Comparison of ENCODE assay signal across 24 mouse cellular contexts in the genomic region with DNA sequence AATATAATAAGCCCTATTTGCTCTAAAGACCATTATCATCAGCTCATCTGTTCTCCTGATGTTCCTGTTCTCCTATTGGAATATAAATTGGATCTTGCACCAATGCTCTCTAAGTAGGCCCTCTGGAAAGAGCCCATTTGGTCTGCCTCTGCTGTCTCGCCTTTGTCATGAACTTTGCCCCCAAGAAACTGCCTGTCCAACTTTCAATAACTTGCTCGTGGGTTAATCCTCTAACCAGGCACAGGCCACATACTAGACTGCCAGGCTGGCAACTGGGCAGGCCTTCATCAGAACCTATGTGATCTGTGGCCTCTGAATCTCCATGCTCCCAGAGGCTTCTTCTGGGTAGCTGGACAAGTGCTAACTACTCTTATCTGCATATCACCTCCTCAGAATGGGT. TPM values are rescaled to one million over a fixed set of nuclear protein-coding genes. Genes with fewer than 3 reads are reported as not detected.
DNase-seq lines count a peak whose midpoint lies in the region; ATAC-seq lines count a peak whose summit lies in the region.
"Had no signal": no experiment of that assay in that cellular context is flagged by ENCODE, and none has a peak within 500 bp of the region (broad histone marks: within the 10 kb centered on the region; RNA-seq: fewer than 3 reads in every experiment).

No protein-coding gene starts in this region.

- H3K36me3 ChIP-seq in kidney, embryonic 16.5 days (ENCODE audit: insufficient read depth, low read length) = peaks cover 35% of the 10 kb centered on the region
- H3K36me3 ChIP-seq in hindbrain, embryonic 13.5 days = peaks cover 63% of the 10 kb centered on the region

- H3K4me3 ChIP-seq in kidney, embryonic 16.5 days (ENCODE audit: low read length) = no peak overlapping the region
- H3K4me3 ChIP-seq in hindbrain, embryonic 13.5 days = no peak overlapping the region
- H3K4me3 ChIP-seq: embryonic facial prominence, embryonic 12.5 days; embryonic facial prominence, embryonic 15.5 days; heart, adult 2 months; heart, embryonic 10.5 days; heart, embryonic 13.5 days; hindbrain, embryonic 15.5 days had no signal

- ATAC-seq in kidney, embryonic 16.5 days (ENCODE audit: low FRiP score, low TSS enrichment) = no peak
- no peak for ATAC-seq in hindbrain, embryonic 13.5 days (ENCODE audit: low FRiP score)
- ATAC-seq: CD4-positive, CD25-positive, alpha-beta regulatory T cell, adult 4 months; forebrain, embryonic 14.5 days; forebrain, postnatal 0 days had no signal

- no peak overlapping the region for H3K4me2 ChIP-seq in kidney, embryonic 16.5 days (replicated peaks; ENCODE audit: low read depth, low read length)
- no peak overlapping the region for H3K4me2 ChIP-seq in hindbrain, embryonic 13.5 days
- H3K4me2 ChIP-seq: embryonic facial prominence, embryonic 12.5 days; embryonic facial prominence, embryonic 15.5 days; heart, embryonic 13.5 days; hindbrain, embryonic 15.5 days had no signal

- 77% methylated on average over 2 of the region's 2 CpGs for WGBS in kidney, embryonic 16.5 days
- 87% methylated on average over 2 of the region's 2 CpGs for WGBS in hindbrain, embryonic 13.5 days

- peak; percentile 39 for DNase-seq in kidney, adult 18-20 months
- peak; percentile 81 for DNase-seq in kidney, adult 9 months
- DNase-seq in kidney, postnatal 14 days = peak; percentile 33
- no peak for DNase-seq in B cell, adult 2 months
- DNase-seq: adrenal gland, adult 2 months; adrenal gland, postnatal 14 days; cerebellum, adult 11 months; cerebellum, adult 2 months; cerebellum, adult 9-11 months; cerebellum, postnatal 25 days; forebrain, postnatal 0 days; gastrocnemius, postnatal 36 days; heart, adult 2 months; heart, postnatal 14 days; heart, postnatal 4 days had no signal

- no peaks in the 10 kb centered on the region for H3K4me1 ChIP-seq in kidney, embryonic 16.5 days (ENCODE audit: insufficient read depth, low read length)
- H3K4me1 ChIP-seq in hindbrain, embryonic 13.5 days (replicated peaks) = no peaks in the 10 kb centered on the region
- H3K4me1 ChIP-seq: embryonic facial prominence, embryonic 12.5 days; embryonic facial prominence, embryonic 15.5 days; heart, embryonic 10.5 days; hindbrain, embryonic 15.5 days had no signal

- H3K9ac ChIP-seq in kidney, embryonic 16.5 days (replicated peaks; ENCODE audit: low read length) = no peak overlapping the region
- no peak overlapping the region for H3K9ac ChIP-seq in hindbrain, embryonic 13.5 days
- H3K9ac ChIP-seq: embryonic facial prominence, embryonic 12.5 days; embryonic facial prominence, embryonic 15.5 days; forebrain, postnatal 0 days; heart, embryonic 13.5 days; hindbrain, embryonic 15.5 days had no signal

- no peak overlapping the region for H3K27ac ChIP-seq in kidney, embryonic 16.5 days (ENCODE audit: low read length)
- no peak overlapping the region for H3K27ac ChIP-seq in hindbrain, embryonic 13.5 days
- H3K27ac ChIP-seq: embryonic facial prominence, embryonic 12.5 days; embryonic facial prominence, embryonic 15.5 days; heart, adult 2 months; heart, embryonic 10.5 days; heart, embryonic 13.5 days; hindbrain, embryonic 15.5 days had no signal

- no peaks in the 10 kb centered on the region for H3K27me3 ChIP-seq in kidney, embryonic 16.5 days (ENCODE audit: insufficient read depth, low read length)
- no peaks in the 10 kb centered on the region for H3K27me3 ChIP-seq in hindbrain, embryonic 13.5 days
- H3K27me3 ChIP-seq: embryonic facial prominence, embryonic 12.5 days; embryonic facial prominence, embryonic 15.5 days; heart, embryonic 13.5 days; hindbrain, embryonic 15.5 days had no signal

- no peaks in the 10 kb centered on the region for H3K9me3 ChIP-seq in kidney, embryonic 16.5 days (ENCODE audit: low read length)
- no peaks in the 10 kb centered on the region for H3K9me3 ChIP-seq in hindbrain, embryonic 13.5 days
- H3K9me3 ChIP-seq: embryonic facial prominence, embryonic 12.5 days; embryonic facial prominence, embryonic 15.5 days; heart, embryonic 10.5 days; heart, embryonic 13.5 days; hindbrain, embryonic 15.5 days had no signal

RNA-seq across cellular contexts. Expression of a gene that starts 31.8 kb away (rescaled TPM):
- 63.3 and 68.0 TPM in 2 replicates for polyA plus RNA-seq in kidney, embryonic 16.5 days (2015; fragmentation: Nextera tagmentation; extraction: Ambion mirVana)
- 82.3 and 85.7 TPM in 2 replicates for polyA plus RNA-seq in hindbrain, embryonic 13.5 days (2015; fragmentation: Nextera tagmentation; extraction: Ambion mirVana)

RNA-seq across cellular contexts. Expression of a gene that starts 45.6 kb away (rescaled TPM):
- polyA plus RNA-seq in kidney, embryonic 16.5 days (2015; fragmentation: Nextera tagmentation; extraction: Ambion mirVana) = 34.9 and 37.6 TPM in 2 replicates
- polyA plus RNA-seq in hindbrain, embryonic 13.5 days (2015; fragmentation: Nextera tagmentation; extraction: Ambion mirVana) = 64.5 and 68.6 TPM in 2 replicates

RNA-seq across cellular contexts. Expression of a gene that starts 58.5 kb away (rescaled TPM):
- polyA plus RNA-seq in kidney, embryonic 16.5 days (2015; fragmentation: Nextera tagmentation; extraction: Ambion mirVana) = 42.1 and 45.6 TPM in 2 replicates
- polyA plus RNA-seq in hindbrain, embryonic 13.5 days (2015; fragmentation: Nextera tagmentation; extraction: Ambion mirVana) = 36.8 and 37.4 TPM in 2 replicates

Comparison
In these comparisons a context has a peak if more than half of its experiments do, and no peak if none do; other contexts are left out.
1. DNase-seq: peak in kidney, adult 18-20 months (single experiment), kidney, adult 9 months (single experiment) and kidney, postnatal 14 days (single experiment); none in B cell, adult 2 months (0 of 2).